Mouse (Mus musculus) heart, adult 11 months (tissue): ENCODE measurements at regions not wholly inside any gene's neighbourhood (a gene's known extent, or its start where the extent isn't known, plus 50 kb on each side); places are given as distances from the start of the nearest gene placed in this dataset.

Experiments used
- DNase-seq: peaks from one replicate; pipeline ENCODE4 v3.0.0; 2022

DNA sequence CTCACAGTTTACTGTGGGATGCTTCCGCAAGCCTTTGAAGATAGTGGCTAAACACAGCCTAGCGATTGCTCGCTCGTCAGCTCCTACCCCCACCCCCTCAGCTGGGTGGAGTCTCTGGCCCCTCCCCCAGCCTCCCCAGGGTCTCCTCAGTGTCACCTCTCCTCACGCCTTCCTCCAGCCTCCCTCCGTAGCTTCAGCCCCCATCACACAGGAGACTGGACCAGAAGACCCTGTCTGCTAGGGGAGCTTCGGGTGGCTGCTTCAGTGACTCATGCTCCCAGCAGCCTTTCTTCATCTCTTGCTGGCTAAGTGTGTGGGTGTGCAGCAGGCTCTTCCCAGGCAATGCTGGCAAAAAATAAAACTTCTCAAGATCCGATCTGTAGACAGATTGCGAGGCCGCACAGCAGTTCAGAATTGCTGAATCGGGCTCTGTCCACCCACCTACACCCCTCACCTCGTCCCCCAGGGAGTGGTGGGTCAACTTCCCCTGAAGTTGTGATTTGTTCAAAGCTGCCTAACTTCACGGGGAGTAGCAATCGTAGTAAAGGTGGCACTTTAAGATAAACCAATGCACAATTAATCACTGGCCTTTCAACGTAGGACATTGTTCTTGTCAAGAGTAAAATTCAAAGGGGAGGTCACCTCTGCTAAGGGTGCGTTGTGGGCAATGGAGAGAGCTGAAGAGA lies 61.2 kb upstream of the Ankrd28 start:
- peak; percentile 93 for DNase-seq

DNA sequence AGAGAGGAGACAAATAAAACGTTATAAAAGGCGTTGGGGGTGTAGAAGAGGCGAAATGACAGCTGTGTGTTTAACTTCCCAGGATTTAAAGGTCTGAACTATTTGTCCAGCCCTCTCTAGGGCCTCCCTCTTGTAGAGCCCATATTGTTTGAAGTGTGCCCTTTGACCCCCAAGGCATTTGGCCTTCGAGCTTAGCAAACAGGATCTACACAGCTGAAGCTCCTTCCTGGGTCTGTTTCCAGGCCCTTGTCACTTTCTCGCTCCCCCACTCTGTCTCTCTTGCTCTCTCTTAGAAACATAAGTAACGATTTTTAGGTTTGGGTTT lies 61.7 kb upstream of the Ankrd28 start:
- peak; percentile 87 for DNase-seq

DNA sequence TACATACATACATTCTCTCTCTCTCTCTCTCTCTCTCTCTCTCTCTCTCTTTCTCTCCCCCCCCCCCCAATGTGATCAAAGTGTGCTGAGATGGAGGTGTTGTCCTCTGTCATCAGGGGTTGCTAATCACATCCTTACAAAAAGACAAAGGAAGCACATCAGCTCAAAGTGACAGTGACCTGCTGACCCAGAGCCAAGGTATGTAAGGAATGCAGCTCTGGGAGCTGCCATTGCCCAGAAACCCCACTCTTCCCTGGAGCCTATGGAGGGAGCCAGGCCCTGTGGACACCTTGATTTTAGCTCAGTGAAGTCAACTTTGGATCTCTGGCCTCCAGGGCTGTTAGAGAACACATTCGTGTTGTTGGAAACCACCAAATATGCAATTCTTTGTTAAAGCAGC lies 66.0 kb upstream of the Ankrd28 start:
- peak; percentile 65 for DNase-seq

DNA sequence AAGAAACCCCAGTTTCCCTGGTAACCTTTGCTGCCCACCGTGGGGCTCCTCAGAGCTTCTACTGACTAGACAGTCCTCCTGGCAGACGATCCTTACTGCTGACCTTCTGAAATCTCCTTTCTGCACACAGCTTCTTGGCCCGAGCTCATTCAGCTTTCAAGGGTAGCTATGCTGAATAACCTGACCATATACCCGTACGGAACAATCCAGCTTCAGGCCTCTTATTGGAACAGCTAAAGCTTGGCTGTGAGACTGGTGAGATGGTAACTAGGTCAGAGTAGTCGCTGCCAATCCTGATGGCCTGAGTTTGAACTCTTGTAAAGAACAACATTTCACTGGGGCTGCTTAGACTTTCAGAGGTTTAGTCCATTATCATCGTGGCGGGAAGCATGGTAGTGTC lies 69.1 kb upstream of the Ankrd28 start:
- peak; percentile 70 for DNase-seq

DNA sequence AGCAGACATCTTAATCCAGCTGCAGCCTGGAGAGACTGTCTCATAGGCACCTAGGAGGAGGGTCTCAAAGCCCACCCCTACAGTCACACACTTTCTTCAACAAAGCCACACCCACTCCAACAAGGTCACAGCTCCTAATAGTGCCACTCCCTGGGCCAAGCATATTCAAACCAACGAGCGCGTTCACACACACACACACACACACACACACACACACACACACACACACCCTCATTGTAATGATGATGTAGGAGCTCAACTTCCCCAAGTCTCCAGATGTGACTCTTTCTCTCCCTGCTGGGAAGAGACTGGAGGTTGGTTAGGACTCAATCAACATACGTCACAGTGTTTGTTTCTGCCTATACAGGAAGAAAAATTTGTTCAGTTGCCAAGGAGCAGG lies 69.5 kb upstream of the Ankrd28 start:
- peak; percentile 19 for DNase-seq

DNA sequence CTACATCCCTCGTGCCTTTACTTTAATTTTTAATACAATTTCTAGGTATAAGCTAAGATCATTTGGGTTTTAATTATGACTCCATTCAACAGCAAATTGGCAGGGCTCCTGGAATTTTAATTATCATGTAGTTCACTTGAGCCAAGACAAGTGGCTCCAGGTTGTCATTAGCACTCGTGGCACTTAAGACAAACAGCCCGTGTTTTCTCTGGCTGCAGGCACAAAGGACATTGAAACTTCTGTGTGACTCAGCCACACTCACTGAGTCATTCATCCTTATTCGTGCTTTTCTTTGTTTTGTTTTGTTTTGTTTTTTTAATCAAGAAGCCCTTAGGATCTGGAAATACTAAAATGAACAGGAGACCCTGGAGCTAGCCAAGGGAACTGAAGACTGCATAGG lies 71.5 kb upstream of the Ankrd28 start:
- peak; percentile 85 for DNase-seq

DNA sequence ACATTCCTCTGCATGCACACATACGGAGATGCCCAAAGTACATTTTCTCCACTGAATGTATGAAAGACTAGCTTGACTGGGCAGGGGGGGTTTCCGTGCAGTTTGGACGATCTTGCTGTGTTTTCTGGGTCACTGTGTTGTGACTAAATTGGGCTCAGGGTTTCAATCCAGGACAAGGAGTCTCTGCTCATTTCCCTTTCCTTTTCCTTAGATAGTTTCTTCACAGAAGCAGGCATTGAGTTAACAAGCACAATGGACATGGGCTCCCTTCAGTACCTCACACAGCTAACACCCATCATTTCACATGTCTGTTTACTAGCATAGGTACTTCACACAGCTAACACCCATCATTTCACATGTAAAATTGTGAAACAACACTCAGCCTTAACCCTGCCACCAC lies 73.2 kb upstream of the Ankrd28 start:
- DNase-seq, result peak; percentile 90

DNA sequence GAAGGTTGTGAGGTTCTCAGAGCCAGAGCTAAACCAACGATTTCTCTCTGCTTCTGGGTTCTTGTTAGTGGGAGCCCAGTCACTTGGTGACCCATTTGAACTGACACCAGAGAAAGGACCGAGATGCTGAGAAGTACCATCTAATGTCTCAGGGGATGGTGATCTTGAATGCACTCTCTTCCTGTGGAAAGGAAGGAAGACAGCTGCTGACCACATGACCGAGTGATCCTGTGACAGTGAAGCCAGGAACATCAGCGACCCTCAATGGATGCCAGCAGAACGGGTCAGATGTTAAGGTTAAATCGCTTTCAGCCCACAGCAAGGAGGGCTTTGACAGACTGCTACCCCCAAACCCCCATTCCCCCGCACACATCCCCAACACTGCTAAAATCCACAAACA lies 78.1 kb upstream of the Ankrd28 start:
- peak; percentile 91 for DNase-seq

DNA sequence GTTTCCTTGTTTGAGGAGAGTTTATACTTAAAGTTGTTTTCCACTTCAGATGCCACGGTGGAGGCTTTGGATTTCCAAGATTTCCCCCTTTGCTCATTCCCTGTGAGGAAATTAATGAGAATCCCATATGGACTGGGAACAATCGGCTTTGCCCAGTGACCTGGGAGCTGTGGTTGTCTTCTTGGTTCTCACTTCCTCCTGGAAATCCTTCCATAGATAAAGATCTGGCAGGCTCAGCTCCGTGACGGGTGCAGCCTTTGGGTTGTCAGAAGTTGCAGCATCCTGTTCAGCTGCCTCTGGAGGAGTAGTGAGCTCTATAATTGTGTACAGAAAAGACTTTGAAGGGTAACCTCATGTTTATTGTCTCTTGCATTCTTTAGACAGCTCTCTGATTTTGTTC lies 78.8 kb upstream of the Ankrd28 start:
- peak; percentile 98 for DNase-seq

DNA sequence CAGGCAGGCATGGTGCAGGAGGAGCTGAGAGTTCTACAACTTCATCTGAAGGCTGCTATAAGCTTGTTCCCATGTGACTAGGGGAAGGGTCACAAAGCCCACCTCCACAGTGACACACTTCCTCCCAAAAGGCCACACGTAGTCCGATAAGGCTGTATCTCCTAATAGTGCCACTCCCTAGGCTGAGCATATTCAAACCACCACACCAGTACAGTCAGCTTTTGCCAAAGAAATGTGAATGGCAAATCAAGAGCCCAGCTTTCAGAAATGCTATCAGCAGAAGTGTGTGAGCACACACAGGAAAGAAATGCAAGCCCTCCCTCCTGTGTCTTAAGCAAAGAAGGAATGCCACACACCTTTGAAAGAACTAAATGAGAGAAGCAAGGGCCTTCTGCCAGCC lies 80.4 kb upstream of the Ankrd28 start:
- peak; percentile 72 for DNase-seq

DNA sequence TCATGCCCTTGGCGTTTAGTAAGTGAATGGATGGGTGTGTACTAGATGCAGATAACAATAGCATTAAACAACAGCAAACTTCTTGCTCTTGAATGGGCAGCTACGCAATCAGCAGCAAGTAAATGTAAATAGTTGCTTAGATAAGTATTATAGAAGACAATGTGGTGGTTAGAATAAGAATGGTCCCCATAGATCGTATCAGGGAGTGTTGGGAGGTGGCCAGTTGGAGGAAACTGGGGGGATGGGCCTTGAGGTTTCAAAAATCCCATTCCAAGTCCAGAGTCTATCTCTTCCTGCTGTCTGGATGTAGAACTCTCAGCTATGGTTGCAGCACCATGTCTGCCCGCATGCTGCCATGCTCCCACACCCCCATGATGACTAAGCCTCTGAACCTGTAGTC lies 88.0 kb upstream of the Ankrd28 start:
- DNase-seq, result peak; percentile 80

DNA sequence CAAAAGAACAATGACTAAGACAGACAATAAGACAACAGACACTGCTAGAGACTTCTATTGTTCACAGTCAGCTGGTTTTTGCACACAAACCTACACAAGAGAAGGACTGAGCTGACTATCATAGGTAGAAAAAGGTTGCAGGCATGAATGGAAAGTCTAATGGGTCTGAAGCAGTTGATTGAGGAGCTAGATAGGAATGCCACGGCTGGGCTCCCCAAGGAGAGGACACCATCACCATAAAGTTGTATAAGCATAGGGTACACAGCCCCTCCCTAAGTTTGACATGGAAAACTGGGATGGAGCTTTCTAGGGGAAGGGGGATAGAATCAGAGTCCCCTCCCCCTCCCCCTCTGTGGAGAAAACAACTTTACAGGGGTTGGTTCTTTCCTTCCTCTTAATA lies 88.5 kb upstream of the Ankrd28 start:
- DNase-seq, result no peak

DNA sequence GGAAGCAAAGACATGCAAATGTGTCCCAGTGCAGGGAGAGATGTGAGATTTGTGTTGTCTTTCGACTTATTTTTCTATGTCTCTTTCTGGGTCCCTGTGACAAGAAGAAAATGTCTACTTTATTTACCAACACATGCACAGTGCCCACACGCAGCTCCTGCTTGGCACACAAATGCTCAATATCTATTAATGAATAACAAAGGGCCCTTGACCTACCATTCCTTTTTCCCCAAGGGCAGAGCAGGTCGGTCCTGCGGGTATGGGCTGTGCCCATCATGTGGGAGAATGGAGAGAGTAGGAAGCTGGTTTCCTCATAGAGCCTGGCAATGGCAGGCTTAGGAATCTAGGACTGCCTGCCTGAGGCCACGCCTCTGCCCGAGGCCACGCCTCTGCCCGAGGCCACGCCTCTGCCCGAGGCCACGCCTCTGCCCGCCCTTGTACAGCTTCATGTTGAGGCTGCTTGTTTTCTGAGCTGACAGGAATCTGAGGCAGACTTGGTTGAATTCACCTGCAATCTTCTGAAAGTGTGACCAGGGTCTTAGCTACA lies 98.8 kb upstream of the Ankrd28 start:
- peak; percentile 86 for DNase-seq

DNA sequence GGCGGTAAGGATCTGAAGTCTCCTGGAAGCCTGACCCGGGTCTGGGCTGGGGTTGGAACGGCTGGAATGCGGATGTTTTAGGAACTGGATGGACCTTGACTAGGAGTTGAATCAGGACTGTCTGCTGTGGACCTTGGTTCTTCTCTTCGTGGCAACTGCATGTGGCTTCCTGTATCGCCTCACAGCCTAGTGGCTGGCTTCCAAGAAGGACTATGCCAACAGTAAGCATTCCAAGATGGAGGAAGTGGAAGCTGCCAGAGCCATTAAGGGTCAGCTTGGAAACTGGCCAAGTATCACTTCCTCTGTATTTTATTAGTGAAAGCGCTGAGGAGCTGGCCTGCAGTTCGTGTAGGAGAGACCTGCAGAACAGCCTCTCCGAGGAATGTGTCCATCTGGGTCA lies 98.4 kb upstream of the Galnt15 start:
- DNase-seq, result peak; percentile 99

DNA sequence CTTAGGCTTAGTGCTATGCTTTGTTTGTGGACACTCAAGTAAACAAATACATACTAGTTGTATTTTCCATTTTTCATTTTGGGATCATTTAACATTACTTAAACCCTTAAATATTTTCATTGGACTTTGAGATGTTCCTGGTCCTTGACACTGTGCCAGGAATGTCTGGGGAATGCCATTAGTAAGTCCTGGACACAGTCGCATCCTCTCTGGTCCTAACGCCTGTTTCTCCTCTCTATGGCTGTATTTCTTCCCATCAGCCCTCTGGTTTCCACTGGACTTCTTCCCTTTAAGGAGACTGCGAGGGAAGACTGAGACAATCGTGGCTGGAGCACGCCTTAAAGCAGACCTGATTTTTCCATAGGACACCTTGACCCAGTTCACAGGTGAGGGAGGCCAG lies 96.8 kb upstream of the Galnt15 start:
- peak; percentile 83 for DNase-seq

DNA sequence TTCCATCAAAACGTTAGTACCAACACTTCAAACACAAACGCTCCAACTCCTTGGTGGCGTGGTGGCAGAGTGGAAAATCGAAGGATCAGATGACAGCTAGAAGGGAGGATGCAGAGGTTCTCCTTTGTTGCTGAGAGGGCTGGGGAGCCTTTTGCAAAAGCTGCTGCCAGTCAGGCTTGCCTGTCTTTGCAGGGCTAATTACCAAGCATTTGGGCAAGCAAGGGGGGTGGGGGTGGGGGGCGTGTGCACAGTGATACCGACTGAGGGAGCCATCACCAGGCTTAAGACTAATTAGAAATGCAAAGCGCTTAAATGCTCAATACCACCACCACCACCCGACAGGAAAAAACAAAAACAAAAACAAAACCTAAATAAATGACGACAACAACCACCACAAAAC lies 95.3 kb upstream of the Galnt15 start:
- peak; percentile 75 for DNase-seq

DNA sequence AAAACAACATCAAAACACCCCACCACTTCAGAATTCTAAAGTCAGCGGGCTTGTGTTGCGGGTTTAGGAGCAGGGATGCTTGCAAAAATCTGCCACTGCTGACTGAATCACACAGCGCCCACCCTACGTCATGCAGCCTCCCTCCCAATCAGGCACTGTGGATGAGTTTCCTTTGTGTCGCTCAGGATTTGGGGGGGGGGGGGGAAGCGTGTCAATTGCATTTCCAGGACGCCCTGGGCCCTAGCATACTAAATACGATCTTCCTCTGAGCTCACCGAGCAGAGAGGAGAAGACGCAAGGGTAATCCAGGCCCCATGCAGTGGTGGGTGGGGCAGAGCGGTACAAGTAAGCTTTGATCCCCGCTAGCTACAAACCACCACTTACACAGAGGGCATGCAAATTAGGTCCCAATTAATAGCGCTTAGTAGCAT lies 94.9 kb upstream of the Galnt15 start:
- DNase-seq, result peak; percentile 94

DNA sequence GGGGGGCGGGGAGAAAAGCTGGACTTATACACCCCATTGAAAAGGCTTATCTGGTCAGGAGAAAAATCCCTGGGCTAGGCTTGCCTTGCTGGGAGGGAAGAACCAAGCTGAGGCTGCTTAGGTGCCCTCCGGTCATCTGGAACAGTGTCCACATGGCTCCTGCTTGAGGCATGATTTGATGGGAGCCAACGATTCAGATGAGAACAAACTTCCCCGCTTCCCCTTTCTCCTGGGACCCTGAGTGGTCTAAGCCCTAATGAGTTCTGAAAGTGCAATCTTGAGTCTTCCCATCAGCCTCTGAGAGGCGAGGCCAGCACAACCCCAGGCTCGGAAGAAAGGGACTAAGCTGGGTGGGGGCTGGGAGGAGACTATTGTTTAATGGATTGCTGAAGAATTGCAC lies 94.5 kb upstream of the Galnt15 start:
- DNase-seq, result peak; percentile 91

DNA sequence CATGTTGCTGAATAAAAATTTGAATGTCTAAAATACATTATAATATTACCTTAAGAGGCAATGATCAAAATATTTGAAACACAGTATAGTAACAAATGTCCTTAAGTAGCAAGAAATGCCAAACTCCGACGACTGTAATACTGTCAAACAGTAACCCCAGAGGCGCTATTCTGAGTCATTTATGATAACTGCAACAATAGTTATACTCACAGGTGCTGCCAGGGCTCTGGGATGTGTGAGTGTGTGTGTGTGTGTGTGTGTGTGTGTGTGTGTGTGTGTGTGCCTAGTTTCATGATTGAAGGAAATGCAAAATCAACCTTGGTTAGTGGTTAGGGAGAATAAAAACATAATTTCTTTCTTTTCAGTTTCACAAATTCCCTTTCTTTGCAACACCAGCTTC lies 94.0 kb upstream of the Galnt15 start:
- peak; percentile 52 for DNase-seq

DNA sequence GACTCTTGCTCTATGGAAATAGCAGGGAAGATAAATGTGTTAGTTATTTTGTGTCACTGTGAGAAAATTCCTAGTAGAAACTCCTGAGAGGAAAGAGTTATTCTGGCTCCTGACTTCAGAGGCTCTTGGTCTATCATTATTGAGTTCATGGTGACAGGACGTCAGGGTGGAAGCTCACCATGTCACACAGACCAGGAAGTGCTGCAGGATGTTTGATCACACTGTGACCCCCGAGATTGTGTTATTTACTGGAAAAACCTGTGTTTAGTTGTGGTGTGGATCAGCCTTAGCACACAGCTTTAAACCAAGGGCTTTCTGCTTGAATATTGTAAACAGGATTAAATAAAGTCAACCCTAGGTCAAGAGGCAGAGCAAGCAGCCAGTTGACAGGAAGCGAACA lies 93.4 kb upstream of the Galnt15 start:
- peak; percentile 65 for DNase-seq

DNA sequence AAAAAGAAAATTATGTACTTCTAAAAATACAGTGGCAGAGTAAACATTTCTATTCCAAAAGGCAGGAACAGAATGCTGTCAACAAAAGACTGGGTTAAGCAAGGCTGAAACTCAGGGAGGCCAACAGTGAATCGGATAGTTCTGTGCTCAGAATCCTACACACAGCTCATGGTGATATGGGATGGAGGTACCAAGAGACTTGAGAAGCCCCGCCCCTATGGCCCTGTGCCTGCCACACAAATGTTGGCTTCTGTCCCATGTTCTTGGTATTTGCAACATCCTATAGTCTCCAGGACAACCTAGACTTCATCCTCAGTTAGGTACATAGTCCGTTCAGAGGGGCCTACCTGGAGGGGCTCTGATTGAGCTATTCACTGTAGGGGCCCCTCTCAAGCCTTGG lies 92.2 kb upstream of the Galnt15 start:
- DNase-seq, result peak; percentile 58

DNA sequence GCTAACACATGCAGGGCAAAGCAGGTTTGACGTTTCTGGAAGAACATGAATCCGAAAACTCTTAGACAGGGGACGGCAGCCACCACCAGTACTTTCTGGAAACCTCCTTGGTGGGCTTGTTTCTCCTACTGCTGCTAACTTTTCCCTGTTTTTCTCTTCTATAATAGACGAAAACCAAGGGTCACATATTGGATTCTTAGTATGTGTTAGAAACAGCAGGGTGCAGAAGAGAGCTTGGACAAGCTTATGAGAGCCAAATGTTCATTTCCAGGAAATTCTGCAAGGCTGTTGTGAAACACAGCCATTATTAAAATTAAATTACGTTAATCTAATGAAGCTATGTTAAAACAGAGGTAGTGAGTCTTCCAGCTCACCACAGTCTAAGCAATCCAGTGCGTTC lies 87.9 kb upstream of the Galnt15 start:
- DNase-seq, result peak; percentile 45

DNA sequence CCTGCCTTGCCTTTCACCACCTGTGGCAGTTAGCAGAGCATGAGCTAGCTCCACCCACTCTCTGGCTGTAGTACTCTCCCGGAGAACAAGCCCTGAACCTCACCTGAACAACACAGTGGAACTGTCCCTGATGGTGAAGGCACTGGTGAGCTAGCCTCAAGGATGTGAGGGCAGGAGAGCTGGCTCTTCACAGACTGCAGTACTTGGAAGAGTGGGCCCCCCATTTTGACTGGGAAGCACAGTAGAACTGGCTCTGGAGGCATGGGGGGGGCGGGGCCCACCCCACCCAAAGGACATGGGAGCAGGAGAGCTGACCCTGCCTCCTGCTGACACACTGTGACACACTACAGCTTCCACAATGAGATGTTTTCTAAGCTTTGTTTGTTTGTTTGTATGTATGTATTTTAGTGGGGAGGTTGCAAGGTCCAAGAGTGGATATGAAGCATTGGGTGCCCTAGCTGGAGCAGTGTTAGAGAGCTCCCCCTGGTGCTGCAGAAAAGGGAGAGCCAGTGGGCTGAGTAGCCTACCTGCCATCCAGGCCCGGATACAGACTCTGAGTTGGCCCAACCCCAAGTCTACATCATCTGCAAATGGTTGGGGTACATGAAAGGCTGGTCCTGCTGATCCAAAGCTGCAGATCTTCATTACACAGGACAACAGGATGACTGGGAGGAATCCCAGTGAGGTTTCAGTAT lies 86.4 kb upstream of the Galnt15 start:
- peak; percentile 94 for DNase-seq

DNA sequence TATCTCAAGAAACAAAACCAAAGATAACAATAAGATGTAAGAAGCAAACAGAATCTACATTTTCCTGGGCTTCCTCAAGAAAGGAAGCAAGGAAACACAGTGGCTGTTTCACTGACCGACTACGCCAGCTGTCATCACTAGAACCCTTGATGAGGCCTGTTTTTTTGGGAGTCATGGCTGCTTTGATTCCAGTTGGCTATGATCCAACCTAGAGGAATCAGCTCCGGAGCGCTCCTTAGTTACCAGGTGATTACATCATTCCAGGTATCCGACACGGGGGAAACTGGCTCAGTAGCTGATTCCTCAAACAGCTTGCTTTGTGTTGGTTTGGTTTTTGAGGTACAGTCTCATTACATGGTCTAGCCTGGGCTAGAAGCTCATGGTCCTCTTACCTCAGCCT lies 84.1 kb upstream of the Galnt15 start:
- peak; percentile 85 for DNase-seq

DNA sequence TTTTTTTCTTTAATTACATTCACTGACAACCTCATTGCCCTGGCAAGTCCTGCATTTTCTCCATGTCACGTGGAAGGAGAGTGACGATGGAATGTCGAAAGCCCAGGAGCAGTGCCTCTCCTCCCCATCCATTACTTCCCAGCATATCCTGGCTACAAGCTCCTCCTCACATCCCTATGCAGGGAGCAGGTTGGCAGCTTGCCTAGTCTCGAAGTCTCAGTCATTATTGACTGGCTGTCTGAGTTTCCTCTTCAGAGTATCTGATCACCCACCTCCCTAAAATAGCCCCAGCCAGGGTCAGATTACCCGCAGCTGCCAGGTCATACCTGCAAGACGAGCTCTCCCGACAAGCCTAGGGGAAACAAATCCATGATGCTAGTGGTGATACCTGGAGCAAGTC lies 83.7 kb upstream of the Galnt15 start:
- DNase-seq, result peak; percentile 93
